Mouse (Mus musculus) brain, embryonic 14.5 days (tissue): ENCODE measurements at regions not wholly inside any gene's neighbourhood (a gene's known extent, or its start where the extent isn't known, plus 50 kb on each side); places are given as distances from the start of the nearest gene placed in this dataset.

Source experiments
- CTCF ChIP-seq: fragments of 200-500 bp; IDR thresholded peaks from 2 replicates; pipeline ENCODE4 v1.5.1; 2012; ENCODE audit warnings: inconsistent platforms, mild to moderate bottlenecking, moderate library complexity, borderline replicate concordance; ENCODE audit not compliant: insufficient read depth, insufficient read length; ENCODE audit errors: extremely low read depth
- POLR2A ChIP-seq: fragments of 200-500 bp; IDR thresholded peaks from 2 replicates; pipeline ENCODE4 v1.6.1; 2012; ENCODE audit warnings: mild to moderate bottlenecking, inconsistent platforms, borderline replicate concordance; ENCODE audit not compliant: poor library complexity, insufficient read depth, insufficient read length, severe bottlenecking; ENCODE audit errors: extremely low read depth

DNA sequence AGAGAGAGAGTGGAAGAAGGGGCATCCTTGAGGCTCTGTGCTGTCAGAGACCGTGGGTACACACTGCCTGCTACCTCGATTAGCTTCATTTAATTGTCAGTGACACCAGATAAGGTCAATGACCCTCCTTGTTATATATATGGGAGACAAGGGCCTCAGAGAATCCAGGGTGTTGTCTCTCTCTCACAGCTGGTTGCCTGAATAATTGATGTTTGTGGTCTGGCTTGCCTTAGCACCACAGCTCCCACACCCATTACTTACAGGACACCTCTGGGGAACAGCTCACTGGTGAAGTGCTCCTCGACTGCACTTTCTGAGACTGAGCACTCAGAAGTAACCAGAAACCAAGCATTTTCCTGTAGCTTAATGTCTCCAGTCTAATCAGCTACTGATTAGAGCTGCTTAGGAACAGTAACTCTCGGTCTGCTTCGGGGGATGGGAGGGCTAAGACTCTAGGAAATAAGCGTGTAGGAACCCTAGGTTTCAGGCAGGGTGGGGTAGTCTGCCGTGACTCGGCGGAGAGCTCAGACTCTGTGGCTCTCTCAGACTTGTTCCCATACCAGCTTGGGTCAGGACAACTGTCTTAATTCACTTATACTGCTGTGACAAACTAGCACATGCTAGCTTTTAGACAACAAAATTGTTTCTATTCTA is 259.6 kb downstream of the Gadd45g start:
- TF ChIP-seq POLR2A, result no peak
- TF ChIP-seq CTCF, result no peak
